Mouse (Mus musculus): ENCODE data around the gene Rhobtb1. TPM values are rescaled to one million over a fixed set of nuclear protein-coding genes. Genes with fewer than 3 reads are reported as not detected.

Gene Rhobtb1
- polyA plus RNA-seq, 1 experiment from 2014 or later, result 17.5 TPM

DNA sequence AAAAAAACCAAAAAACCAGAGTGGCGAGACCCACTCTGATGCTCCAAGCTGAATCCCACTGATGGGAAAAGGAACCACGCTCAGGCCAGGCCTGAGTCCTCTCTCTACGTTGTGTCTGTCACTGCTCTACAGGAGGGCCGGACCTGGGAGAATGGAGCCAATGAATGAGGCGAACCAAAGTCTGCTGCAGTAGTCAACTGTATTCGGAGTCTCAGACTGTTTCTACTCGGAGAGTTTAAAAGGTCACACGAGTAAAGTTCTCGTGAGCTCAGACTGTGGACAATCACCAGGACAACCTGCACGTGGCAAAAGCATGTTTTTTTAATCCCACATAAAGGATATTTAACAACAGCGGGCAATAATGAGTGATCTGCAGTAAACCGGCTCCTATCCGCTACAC lies 172.8 kb downstream of the Rhobtb1 start:
- H3K4me2 ChIP-seq (ENCODE audit: low read depth, low read length), result no peak overlapping the region
- DNase-seq (ENCODE audit: low spot score) (no peak), ATAC-seq (replicated peaks; ENCODE audit: insufficient number of reproducible peaks, low FRiP score, low TSS enrichment, low read depth) (no peak)
- H3K4me3 ChIP-seq (ENCODE audit: low read depth, low read length), result no peak overlapping the region
- H3K27me3 ChIP-seq (ENCODE audit: control insufficient read depth, insufficient read depth, low read length), result no peaks in the 10 kb centered on the region
- no peak overlapping the region for H3K27ac ChIP-seq (replicated peaks; ENCODE audit: low read depth, low read length)
- no peaks in the 10 kb centered on the region for H3K4me1 ChIP-seq (ENCODE audit: control insufficient read depth, insufficient read depth, low read length)
- H3K9ac ChIP-seq (replicated peaks; ENCODE audit: low read length), result no peak overlapping the region
- no peaks in the 10 kb centered on the region for H3K36me3 ChIP-seq (replicated peaks; ENCODE audit: control insufficient read depth, insufficient read depth, low read depth, low read length)
- no peaks in the 10 kb centered on the region for H3K9me3 ChIP-seq (replicated peaks; ENCODE audit: control insufficient read depth, low read length)
- 81% methylated on average over 13 of the region's 13 CpGs for WGBS

DNA sequence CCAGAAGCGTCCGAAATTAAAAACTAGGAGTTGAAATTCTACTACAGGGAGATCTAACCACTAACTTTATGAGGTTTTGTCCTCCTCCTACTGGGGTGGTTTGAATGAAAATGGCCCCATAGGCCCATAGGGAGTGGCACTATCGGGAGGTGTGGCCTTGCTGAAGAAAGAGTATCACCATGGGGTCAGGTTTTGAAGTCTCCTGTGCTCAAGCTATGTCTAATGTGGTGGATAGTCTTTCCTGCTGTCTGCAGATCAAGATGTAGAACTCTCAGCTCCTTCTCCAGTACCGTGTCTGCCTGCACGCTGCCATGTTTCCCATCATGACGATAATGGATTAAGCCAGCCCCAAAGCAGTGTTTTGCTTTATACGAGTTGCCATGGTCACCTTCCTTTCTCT lies 173.6 kb downstream of the Rhobtb1 start:
- Histone ChIP-seq H3K27me3 (ENCODE audit: control insufficient read depth, insufficient read depth, low read length) (no peaks in the 10 kb centered on the region), H3K9me3 (replicated peaks; ENCODE audit: control insufficient read depth, low read length) (no peaks in the 10 kb centered on the region), H3K36me3 (replicated peaks; ENCODE audit: control insufficient read depth, insufficient read depth, low read depth, low read length) (no peaks in the 10 kb centered on the region), H3K4me3 (ENCODE audit: low read depth, low read length) (no peak overlapping the region), H3K4me2 (ENCODE audit: low read depth, low read length) (no peak overlapping the region), H3K9ac (replicated peaks; ENCODE audit: low read length) (no peak overlapping the region), H3K27ac (replicated peaks; ENCODE audit: low read depth, low read length) (no peak overlapping the region), H3K4me1 (ENCODE audit: control insufficient read depth, insufficient read depth, low read length) (no peaks in the 10 kb centered on the region)
- 94% methylated on average over 7 of the region's 7 CpGs for WGBS
- no peak for ATAC-seq (replicated peaks; ENCODE audit: insufficient number of reproducible peaks, low FRiP score, low TSS enrichment, low read depth)
- no peak for DNase-seq (ENCODE audit: low spot score)

DNA sequence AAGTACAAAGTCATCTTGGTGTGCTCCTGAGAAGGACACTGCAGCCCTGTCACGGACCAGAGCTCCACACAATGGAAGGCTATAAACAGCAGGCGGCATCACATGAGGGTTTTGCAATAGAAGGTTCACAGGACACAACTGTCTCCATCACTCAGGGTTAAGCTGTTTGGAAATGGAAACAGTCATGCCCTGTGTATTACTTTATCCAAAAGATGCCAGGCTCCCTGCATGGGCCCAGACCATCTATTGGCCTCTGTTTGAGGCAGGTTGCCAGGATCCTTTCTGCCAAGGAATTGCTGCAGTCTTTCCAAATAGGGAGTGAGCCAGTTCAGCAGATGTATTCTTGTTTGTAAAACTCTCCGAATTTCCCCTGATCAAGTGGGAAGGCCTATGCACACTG lies 175.2 kb downstream of the Rhobtb1 start:
- Histone ChIP-seq H3K9ac (replicated peaks; ENCODE audit: low read length) (no peak overlapping the region), H3K36me3 (replicated peaks; ENCODE audit: control insufficient read depth, insufficient read depth, low read depth, low read length) (no peaks in the 10 kb centered on the region), H3K4me3 (ENCODE audit: low read depth, low read length) (no peak overlapping the region), H3K9me3 (replicated peaks; ENCODE audit: control insufficient read depth, low read length) (no peaks in the 10 kb centered on the region), H3K4me2 (ENCODE audit: low read depth, low read length) (no peak overlapping the region), H3K27me3 (ENCODE audit: control insufficient read depth, insufficient read depth, low read length) (no peaks in the 10 kb centered on the region), H3K27ac (replicated peaks; ENCODE audit: low read depth, low read length) (no peak overlapping the region), H3K4me1 (ENCODE audit: control insufficient read depth, insufficient read depth, low read length) (no peaks in the 10 kb centered on the region)
- no peak for DNase-seq (ENCODE audit: low spot score)
- no peak for ATAC-seq (replicated peaks; ENCODE audit: insufficient number of reproducible peaks, low FRiP score, low TSS enrichment, low read depth)
- WGBS, result 95% methylated on average over 3 of the region's 3 CpGs

DNA sequence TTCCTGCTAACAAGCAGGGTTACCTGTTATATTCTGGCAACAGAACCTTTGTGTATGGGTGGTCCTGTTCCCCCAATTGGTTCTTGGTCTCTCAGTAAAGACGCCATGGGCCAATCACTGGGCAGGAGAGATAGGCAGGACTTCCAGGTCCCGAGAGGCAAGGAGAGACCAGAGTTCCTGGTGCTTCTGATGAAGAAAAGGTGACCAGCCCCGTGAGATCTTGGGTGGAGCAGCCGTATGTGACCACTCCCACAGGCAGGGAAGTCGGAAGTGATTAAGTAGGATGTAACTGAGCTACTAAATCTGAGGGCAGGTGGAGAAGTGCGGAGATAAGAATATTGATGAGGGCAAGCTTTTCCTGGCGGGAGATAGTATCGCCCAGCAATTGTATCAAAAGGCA lies 176.1 kb downstream of the Rhobtb1 start:
- ATAC-seq (replicated peaks; ENCODE audit: insufficient number of reproducible peaks, low FRiP score, low TSS enrichment, low read depth) (no peak), DNase-seq (ENCODE audit: low spot score) (no peak)
- no peaks in the 10 kb centered on the region for H3K27me3 ChIP-seq (ENCODE audit: control insufficient read depth, insufficient read depth, low read length)
- H3K4me3 ChIP-seq (ENCODE audit: low read depth, low read length), result no peak overlapping the region
- H3K4me1 ChIP-seq (ENCODE audit: control insufficient read depth, insufficient read depth, low read length), result no peaks in the 10 kb centered on the region
- H3K9ac ChIP-seq (replicated peaks; ENCODE audit: low read length), result no peak overlapping the region
- H3K36me3 ChIP-seq (replicated peaks; ENCODE audit: control insufficient read depth, insufficient read depth, low read depth, low read length), result no peaks in the 10 kb centered on the region
- H3K9me3 ChIP-seq (replicated peaks; ENCODE audit: control insufficient read depth, low read length), result no peaks in the 10 kb centered on the region
- H3K4me2 ChIP-seq (ENCODE audit: low read depth, low read length), result no peak overlapping the region
- no peak overlapping the region for H3K27ac ChIP-seq (replicated peaks; ENCODE audit: low read depth, low read length)
- WGBS, result 71% methylated on average over 8 of the region's 8 CpGs

DNA sequence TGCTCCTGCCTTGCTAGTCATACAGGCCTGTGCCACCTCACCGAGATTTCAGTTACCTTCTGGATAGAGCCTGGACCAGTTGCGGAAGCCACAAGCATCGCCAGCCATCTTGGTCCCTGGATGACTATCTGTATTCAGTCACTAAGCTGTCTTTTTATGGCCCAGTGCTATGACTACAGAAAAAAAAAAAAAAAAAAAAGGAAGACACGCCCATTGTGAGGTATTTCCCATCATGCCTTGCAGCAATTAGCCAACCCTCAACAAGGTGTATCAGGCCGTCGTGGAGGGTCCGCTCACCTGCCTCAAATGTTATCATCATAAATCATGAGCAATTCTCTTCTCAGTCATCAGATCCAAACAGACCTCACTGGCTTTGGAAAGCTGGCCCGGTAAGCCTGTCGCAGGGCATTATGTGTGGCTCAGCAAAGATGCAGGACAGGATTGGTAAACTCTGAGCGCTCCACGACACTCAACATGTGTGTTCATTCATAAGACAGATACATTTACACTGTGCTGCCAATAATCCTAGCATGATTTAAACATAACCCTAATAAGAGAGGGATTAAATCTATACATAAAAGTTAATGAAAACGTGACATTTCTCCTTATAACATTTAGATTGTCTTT lies 176.9 kb downstream of the Rhobtb1 start:
- Histone ChIP-seq H3K27me3 (ENCODE audit: control insufficient read depth, insufficient read depth, low read length) (no peaks in the 10 kb centered on the region), H3K4me3 (ENCODE audit: low read depth, low read length) (no peak overlapping the region), H3K4me1 (ENCODE audit: control insufficient read depth, insufficient read depth, low read length) (no peaks in the 10 kb centered on the region), H3K27ac (replicated peaks; ENCODE audit: low read depth, low read length) (no peak overlapping the region), H3K9ac (replicated peaks; ENCODE audit: low read length) (no peak overlapping the region), H3K36me3 (replicated peaks; ENCODE audit: control insufficient read depth, insufficient read depth, low read depth, low read length) (no peaks in the 10 kb centered on the region), H3K9me3 (replicated peaks; ENCODE audit: control insufficient read depth, low read length) (no peaks in the 10 kb centered on the region), H3K4me2 (ENCODE audit: low read depth, low read length) (no peak overlapping the region)
- no peak for ATAC-seq (replicated peaks; ENCODE audit: insufficient number of reproducible peaks, low FRiP score, low TSS enrichment, low read depth)
- no peak for DNase-seq (ENCODE audit: low spot score)
- 89% methylated on average over 12 of the region's 12 CpGs for WGBS

DNA sequence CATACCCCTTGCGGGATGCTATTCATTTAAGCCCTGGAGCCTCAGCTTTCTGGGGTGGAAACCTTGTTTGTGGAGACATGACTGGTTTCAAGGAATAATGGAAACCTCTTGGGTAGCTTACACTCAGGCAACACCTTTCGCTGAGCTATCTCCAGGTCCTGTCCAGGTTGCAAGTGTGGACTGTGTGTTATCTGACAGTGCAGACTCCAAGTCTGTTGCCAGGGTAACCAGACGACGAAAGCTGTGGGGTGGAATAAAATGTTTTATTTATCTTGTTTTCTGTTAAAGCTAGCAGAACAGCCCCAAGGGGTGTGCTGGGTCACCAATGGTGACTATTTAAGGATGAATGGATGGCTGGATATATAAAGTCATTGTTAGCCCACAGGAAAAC lies 177.4 kb downstream of the Rhobtb1 start:
- H3K9me3 ChIP-seq (replicated peaks; ENCODE audit: control insufficient read depth, low read length), result no peaks in the 10 kb centered on the region
- no peak overlapping the region for H3K9ac ChIP-seq (replicated peaks; ENCODE audit: low read length)
- no peaks in the 10 kb centered on the region for H3K4me1 ChIP-seq (ENCODE audit: control insufficient read depth, insufficient read depth, low read length)
- DNase-seq (ENCODE audit: low spot score) (no peak), ATAC-seq (replicated peaks; ENCODE audit: insufficient number of reproducible peaks, low FRiP score, low TSS enrichment, low read depth) (no peak)
- no peak overlapping the region for H3K4me3 ChIP-seq (ENCODE audit: low read depth, low read length)
- no peaks in the 10 kb centered on the region for H3K27me3 ChIP-seq (ENCODE audit: control insufficient read depth, insufficient read depth, low read length)
- no peaks in the 10 kb centered on the region for H3K36me3 ChIP-seq (replicated peaks; ENCODE audit: control insufficient read depth, insufficient read depth, low read depth, low read length)
- H3K27ac ChIP-seq (replicated peaks; ENCODE audit: low read depth, low read length), result no peak overlapping the region
- WGBS, result 82% methylated on average over 4 of the region's 4 CpGs
- no peak overlapping the region for H3K4me2 ChIP-seq (ENCODE audit: low read depth, low read length)

DNA sequence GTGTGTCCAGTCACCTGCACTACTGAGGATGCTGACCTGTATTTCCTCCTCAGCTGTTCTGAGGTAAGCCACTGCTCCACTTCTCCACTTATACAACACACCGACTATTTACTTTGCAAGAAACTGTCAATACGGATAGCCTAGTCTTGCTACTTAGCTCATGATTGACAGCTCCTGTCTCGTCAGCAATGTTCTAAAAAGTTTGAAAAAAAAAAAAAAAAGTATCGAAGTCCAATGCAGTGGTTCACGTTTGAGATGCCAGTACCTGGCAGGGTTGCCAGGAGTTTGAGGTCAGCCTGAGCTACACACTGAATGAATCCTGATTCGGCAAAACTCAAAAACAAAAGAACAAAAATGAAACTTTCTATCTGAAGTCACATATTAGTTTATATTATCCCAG lies 180.0 kb downstream of the Rhobtb1 start:
- Histone ChIP-seq H3K9me3 (replicated peaks; ENCODE audit: control insufficient read depth, low read length) (no peaks in the 10 kb centered on the region), H3K27me3 (ENCODE audit: control insufficient read depth, insufficient read depth, low read length) (no peaks in the 10 kb centered on the region), H3K27ac (replicated peaks; ENCODE audit: low read depth, low read length) (no peak overlapping the region), H3K4me2 (ENCODE audit: low read depth, low read length) (no peak overlapping the region), H3K9ac (replicated peaks; ENCODE audit: low read length) (no peak overlapping the region), H3K4me1 (ENCODE audit: control insufficient read depth, insufficient read depth, low read length) (no peaks in the 10 kb centered on the region), H3K36me3 (replicated peaks; ENCODE audit: control insufficient read depth, insufficient read depth, low read depth, low read length) (no peaks in the 10 kb centered on the region; the same call in 1 of the 2 replicates), H3K4me3 (ENCODE audit: low read depth, low read length) (no peak overlapping the region)
- no peak for DNase-seq (ENCODE audit: low spot score)
- 86% methylated on average over 6 of the region's 6 CpGs for WGBS
- ATAC-seq (replicated peaks; ENCODE audit: insufficient number of reproducible peaks, low FRiP score, low TSS enrichment, low read depth), result no peak

DNA sequence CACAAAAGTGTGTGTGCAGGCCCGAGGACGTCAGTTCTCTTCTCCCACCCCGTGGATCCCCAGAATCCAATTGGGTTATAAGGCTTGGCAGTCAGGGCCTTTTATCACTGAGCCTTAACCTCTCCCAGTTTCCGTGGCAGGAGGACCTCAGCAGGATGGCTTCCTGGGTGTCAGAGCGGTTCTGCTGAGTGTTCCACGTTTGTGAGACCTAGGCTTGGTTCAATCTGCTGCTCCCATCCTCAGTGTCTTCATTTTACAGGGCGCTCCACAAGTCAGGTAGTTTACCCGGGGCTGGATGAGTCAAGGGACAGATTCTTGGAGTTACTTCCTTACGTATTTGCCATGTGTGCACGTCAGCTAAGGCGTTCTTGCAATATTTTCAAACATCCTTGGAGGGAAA lies 182.0 kb downstream of the Rhobtb1 start:
- no peak overlapping the region for H3K4me3 ChIP-seq (ENCODE audit: low read depth, low read length)
- H3K27me3 ChIP-seq (ENCODE audit: control insufficient read depth, insufficient read depth, low read length), result no peaks in the 10 kb centered on the region
- no peak overlapping the region for H3K9ac ChIP-seq (replicated peaks; ENCODE audit: low read length)
- H3K27ac ChIP-seq (replicated peaks; ENCODE audit: low read depth, low read length), result no peak overlapping the region
- DNase-seq (ENCODE audit: low spot score) (no peak), ATAC-seq (replicated peaks; ENCODE audit: insufficient number of reproducible peaks, low FRiP score, low TSS enrichment, low read depth) (no peak)
- no peaks in the 10 kb centered on the region for H3K9me3 ChIP-seq (replicated peaks; ENCODE audit: control insufficient read depth, low read length)
- H3K4me1 ChIP-seq (ENCODE audit: control insufficient read depth, insufficient read depth, low read length), result no peaks in the 10 kb centered on the region
- H3K4me2 ChIP-seq (ENCODE audit: low read depth, low read length), result no peak overlapping the region
- peaks cover 8% of the 10 kb centered on the region; the same call in 1 of the 2 replicates for H3K36me3 ChIP-seq (replicated peaks; ENCODE audit: control insufficient read depth, insufficient read depth, low read depth, low read length)
- WGBS, result 90% methylated on average over 11 of the region's 11 CpGs
